Mouse (Mus musculus): ENCODE measurements around the gene Alyref2. TPM values are rescaled to one million over a fixed set of nuclear protein-coding genes. Genes with fewer than 3 reads are reported as not detected.
A peak's percentile ranks its signal among the peaks of the same experiment; 100 is the strongest.

The Alyref2 gene
- polyA plus RNA-seq, 1 experiment from 2014 or later = 8.4 TPM

- no peak overlapping the region for H3K4me3 ChIP-seq (ENCODE audit: low read depth, low read length)
- H3K4me1 ChIP-seq (ENCODE audit: insufficient read depth) = peaks cover 2% of the 10 kb centered on the region; the same call in 1 of the 2 replicates
- DNase-seq (no peak), ATAC-seq (no peak)
- H3K9me3 ChIP-seq (ENCODE audit: low read length) = no peaks in the 10 kb centered on the region
- H3K4me2 ChIP-seq (ENCODE audit: low read depth, low read length) = no peak overlapping the region
- no peak overlapping the region for H3K9ac ChIP-seq (replicated peaks)
- no peak for TF ChIP-seq EP300 (IDR thresholded peaks at IDR 0.05; ENCODE audit: low read depth)
- no peak for TF ChIP-seq CTCF (IDR thresholded peaks at IDR 0.05; ENCODE audit: low read depth)
- 82% methylated on average over 4 of the region's 4 CpGs for WGBS (ENCODE audit: insufficient replicate concordance)
- no peaks in the 10 kb centered on the region for H3K27me3 ChIP-seq (ENCODE audit: insufficient read depth, low read length)
- H3K27ac ChIP-seq (ENCODE audit: low read depth) = no peak overlapping the region
- no peaks in the 10 kb centered on the region for H3K36me3 ChIP-seq (replicated peaks; ENCODE audit: insufficient read depth, low read length)
Measured at GRCm38 (mm10) chr1:171473506-171473905, 29.8 kb upstream of the Alyref2 start.

DNA sequence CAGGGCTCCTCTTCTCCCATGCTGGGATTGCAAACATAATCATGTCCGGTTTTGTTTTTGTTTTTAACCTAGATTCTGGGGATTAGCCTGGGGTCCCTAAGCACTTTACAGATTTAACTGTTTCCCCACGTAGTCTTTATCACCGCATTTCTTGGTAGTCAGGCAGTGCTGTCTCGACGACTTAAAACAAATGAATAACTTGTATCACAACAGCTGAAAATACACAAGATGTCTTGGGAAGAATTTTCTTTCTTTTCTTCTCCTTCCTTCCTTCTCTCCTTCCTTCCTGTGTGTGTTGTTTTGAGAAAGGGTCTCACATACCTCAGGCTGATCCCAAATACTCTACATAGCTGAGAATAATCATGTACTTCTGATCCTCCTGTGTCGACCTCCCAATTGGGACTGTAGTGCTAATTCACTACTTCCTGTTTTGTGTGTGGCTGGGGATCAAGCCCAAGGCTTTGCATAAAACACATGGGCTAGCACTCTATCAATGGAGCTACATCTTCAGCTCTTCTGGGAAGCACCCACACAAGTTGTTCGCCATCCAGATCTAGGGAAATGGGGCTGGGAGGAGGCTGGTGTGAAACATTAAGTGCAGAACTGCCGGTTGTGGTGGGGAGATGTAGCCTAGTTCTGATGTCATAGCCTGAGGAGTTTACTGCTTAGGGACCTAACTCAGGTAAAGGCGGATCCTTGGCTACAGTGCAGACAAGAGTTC, 29.2 kb upstream of the Alyref2 start:
- no peak for ATAC-seq
- no peak overlapping the region for H3K4me2 ChIP-seq (ENCODE audit: low read depth, low read length)
- H3K9ac ChIP-seq (replicated peaks) = no peak overlapping the region
- TF ChIP-seq EP300 (IDR thresholded peaks at IDR 0.05; ENCODE audit: low read depth) (no peak), CTCF (IDR thresholded peaks at IDR 0.05; ENCODE audit: low read depth) (no peak)
- H3K4me1 ChIP-seq (ENCODE audit: insufficient read depth) = peaks cover 2% of the 10 kb centered on the region; the same call in 1 of the 2 replicates
- no peak overlapping the region for H3K27ac ChIP-seq (ENCODE audit: low read depth)
- H3K36me3 ChIP-seq (replicated peaks; ENCODE audit: insufficient read depth, low read length) = no peaks in the 10 kb centered on the region
- no peaks in the 10 kb centered on the region for H3K9me3 ChIP-seq (ENCODE audit: low read length)
- H3K4me3 ChIP-seq (ENCODE audit: low read depth, low read length) = no peak overlapping the region
- WGBS (ENCODE audit: insufficient replicate concordance) = 60% methylated on average over 9 of the region's 9 CpGs
- H3K27me3 ChIP-seq (ENCODE audit: insufficient read depth, low read length) = no peaks in the 10 kb centered on the region
- DNase-seq = no peak

DNA sequence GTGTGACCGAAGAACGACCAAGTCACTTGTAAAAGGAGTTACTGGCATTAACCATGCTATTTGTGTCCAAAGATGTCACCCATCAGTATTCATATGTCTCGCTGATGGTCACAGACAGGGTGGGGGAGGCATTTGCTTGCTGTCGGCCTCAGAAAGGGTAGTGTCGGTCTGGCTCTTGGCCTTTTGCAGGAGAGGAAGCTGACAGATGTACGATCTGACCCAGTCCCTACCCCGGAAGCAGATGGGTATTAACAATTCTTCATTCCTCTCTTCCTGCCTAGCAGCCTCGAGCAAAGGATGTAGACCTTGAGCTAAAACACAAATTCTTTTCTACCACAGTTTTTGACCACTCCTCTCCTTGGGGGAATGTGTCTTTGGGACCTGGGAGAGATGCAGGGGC, 26.2 kb upstream of the Alyref2 start:
- H3K9me3 ChIP-seq (ENCODE audit: low read length) = no peaks in the 10 kb centered on the region
- no peak overlapping the region for H3K4me2 ChIP-seq (ENCODE audit: low read depth, low read length)
- no peak overlapping the region for H3K9ac ChIP-seq (replicated peaks)
- H3K36me3 ChIP-seq (replicated peaks; ENCODE audit: insufficient read depth, low read length) = no peaks in the 10 kb centered on the region
- no peaks in the 10 kb centered on the region for H3K4me1 ChIP-seq (ENCODE audit: insufficient read depth)
- DNase-seq (no peak), ATAC-seq (no peak)
- WGBS (ENCODE audit: insufficient replicate concordance) = 63% methylated on average over 8 of the region's 8 CpGs
- TF ChIP-seq CTCF (IDR thresholded peaks at IDR 0.05; ENCODE audit: low read depth) (no peak), EP300 (IDR thresholded peaks at IDR 0.05; ENCODE audit: low read depth) (no peak)
- no peaks in the 10 kb centered on the region for H3K27me3 ChIP-seq (ENCODE audit: insufficient read depth, low read length)
- H3K27ac ChIP-seq (ENCODE audit: low read depth) = no peak overlapping the region
- H3K4me3 ChIP-seq (ENCODE audit: low read depth, low read length) = no peak overlapping the region

DNA sequence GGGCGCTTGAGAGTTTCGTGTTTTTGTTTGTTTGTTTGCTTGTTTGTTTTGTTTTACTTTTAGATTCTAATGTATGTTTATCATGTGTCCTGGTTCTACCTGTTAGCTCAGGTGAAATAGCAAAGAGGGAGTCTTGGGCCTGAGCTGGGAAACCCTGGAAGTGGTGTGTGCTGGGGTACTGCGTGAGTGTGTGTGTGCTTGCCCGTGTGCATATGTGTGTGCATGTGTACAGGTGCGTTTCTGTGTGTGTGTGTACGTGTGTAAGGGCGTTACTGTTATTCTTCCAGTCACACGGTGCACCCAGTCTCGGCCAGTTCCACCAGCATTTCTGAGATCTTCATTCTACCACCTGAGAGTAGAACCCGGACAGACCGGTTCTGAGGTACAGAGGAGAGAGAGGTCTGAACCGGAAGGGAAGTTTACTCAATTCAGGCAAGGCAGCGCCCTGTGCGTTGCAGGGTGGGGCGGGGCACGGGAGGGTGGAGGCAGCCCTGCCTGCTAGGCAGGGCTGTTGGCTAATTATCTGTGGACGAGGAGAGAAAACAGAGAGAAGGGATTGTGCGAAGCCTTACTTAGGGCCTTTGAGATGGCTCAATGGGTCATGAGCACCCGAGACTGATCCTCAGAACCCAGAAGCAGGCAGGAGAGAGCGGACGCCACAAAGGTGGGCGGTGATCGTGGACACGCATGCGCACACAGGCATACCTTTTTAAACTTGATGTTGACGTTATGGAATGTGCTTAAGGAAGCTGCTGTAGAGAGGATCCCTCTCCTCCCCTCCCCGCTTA, 25.3 kb upstream of the Alyref2 start:
- H3K4me3 ChIP-seq (ENCODE audit: low read depth, low read length) = peak overlapping the region; percentile 16; the same call in 1 of the 2 replicates
- no peaks in the 10 kb centered on the region for H3K36me3 ChIP-seq (replicated peaks; ENCODE audit: insufficient read depth, low read length)
- H3K9ac ChIP-seq (replicated peaks) = no peak overlapping the region
- H3K27ac ChIP-seq (ENCODE audit: low read depth) = peak overlapping the region; percentile 46; the same call in 1 of the 2 replicates
- TF ChIP-seq CTCF (IDR thresholded peaks at IDR 0.05; ENCODE audit: low read depth) (no peak), EP300 (IDR thresholded peaks at IDR 0.05; ENCODE audit: low read depth) (no peak)
- ATAC-seq = peak; percentile 62
- peak overlapping the region; percentile 38 for H3K4me2 ChIP-seq (ENCODE audit: low read depth, low read length)
- no peaks in the 10 kb centered on the region for H3K4me1 ChIP-seq (ENCODE audit: insufficient read depth)
- H3K27me3 ChIP-seq (ENCODE audit: insufficient read depth, low read length) = no peaks in the 10 kb centered on the region
- peaks cover 2% of the 10 kb centered on the region for H3K9me3 ChIP-seq (ENCODE audit: low read length)
- WGBS (ENCODE audit: insufficient replicate concordance) = 54% methylated on average over 27 of the region's 27 CpGs
- DNase-seq = peak; percentile 47

- peak; percentile 68 for DNase-seq
- Histone ChIP-seq H3K9me3 (ENCODE audit: low read length) (peaks cover 4% of the 10 kb centered on the region), H3K27me3 (ENCODE audit: insufficient read depth, low read length) (no peaks in the 10 kb centered on the region), H3K27ac (ENCODE audit: low read depth) (no peak overlapping the region), H3K9ac (replicated peaks) (no peak overlapping the region), H3K4me1 (ENCODE audit: insufficient read depth) (no peaks in the 10 kb centered on the region), H3K36me3 (replicated peaks; ENCODE audit: insufficient read depth, low read length) (no peaks in the 10 kb centered on the region), H3K4me3 (ENCODE audit: low read depth, low read length) (no peak overlapping the region), H3K4me2 (ENCODE audit: low read depth, low read length) (no peak overlapping the region)
- 38% methylated on average over 2 of the region's 2 CpGs for WGBS (ENCODE audit: insufficient replicate concordance)
- ATAC-seq = 0 out of 2 replicates have a peak, but pooled peaks have one; percentile 25
- peak; percentile 83 for TF ChIP-seq CTCF (IDR thresholded peaks at IDR 0.05; ENCODE audit: low read depth)
- TF ChIP-seq EP300 (IDR thresholded peaks at IDR 0.05; ENCODE audit: low read depth) = no peak
Measured at GRCm38 (mm10) chr1:171478968-171479367, 24.3 kb upstream of the Alyref2 start.

- no peak for DNase-seq
- Histone ChIP-seq H3K36me3 (replicated peaks; ENCODE audit: insufficient read depth, low read length) (no peaks in the 10 kb centered on the region), H3K9me3 (ENCODE audit: low read length) (no peaks in the 10 kb centered on the region), H3K4me1 (ENCODE audit: insufficient read depth) (no peaks in the 10 kb centered on the region), H3K27me3 (ENCODE audit: insufficient read depth, low read length) (no peaks in the 10 kb centered on the region), H3K27ac (ENCODE audit: low read depth) (no peak overlapping the region), H3K4me2 (ENCODE audit: low read depth, low read length) (no peak overlapping the region), H3K9ac (replicated peaks) (no peak overlapping the region), H3K4me3 (ENCODE audit: low read depth, low read length) (no peak overlapping the region)
- ATAC-seq = no peak
- WGBS (ENCODE audit: insufficient replicate concordance) = 90% methylated on average over 13 of the region's 13 CpGs
- TF ChIP-seq EP300 (IDR thresholded peaks at IDR 0.05; ENCODE audit: low read depth) (no peak), CTCF (IDR thresholded peaks at IDR 0.05; ENCODE audit: low read depth) (no peak)
Measured at GRCm38 (mm10) chr1:171494241-171494640, 9.0 kb upstream of the Alyref2 start.

Measured in liver, postnatal 0 days (tissue).